In the genomic region with DNA sequence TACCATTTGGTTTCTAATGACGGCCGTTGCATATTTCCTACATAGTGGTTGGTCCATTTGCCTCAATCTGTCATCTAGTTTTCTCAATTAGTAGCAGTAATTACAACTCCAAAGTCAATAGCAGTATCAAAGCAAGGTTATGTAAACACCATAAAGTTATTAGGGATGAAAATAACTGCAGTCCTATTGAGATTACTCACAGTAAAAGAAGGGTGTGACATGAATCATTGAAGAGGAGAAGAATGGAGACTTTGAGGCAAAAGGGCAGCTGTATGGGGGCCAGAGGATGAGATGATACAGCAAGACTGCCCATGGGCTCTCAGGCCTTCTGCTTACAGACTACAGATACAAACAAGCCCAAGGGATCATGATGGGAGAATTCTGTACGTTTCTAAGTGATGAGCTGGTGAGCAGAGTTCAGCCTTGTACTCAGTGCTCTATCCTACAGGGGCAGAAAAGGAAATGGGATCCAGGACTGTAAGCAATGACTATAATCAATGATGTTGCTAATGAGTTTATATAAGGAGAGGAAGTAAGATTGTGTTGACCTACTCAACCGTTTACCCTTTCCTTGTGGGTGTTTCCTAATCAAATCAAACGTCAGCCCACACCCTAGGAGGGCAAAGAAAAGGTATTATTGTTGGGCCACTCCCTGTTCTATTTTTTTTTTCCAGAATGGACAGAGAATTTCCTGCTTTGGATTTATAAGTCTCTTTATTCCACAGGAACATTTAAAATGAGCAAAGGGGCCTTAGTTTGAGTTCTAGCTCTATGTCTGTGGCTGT, we compare ENCODE assay signal across 21 mouse cellular contexts.
DNase-seq lines count a peak whose midpoint lies in the region; ATAC-seq lines count a peak whose summit lies in the region.
"Had no signal": no experiment of that assay in that cellular context is flagged by ENCODE, and none has a peak within 500 bp of the region (broad histone marks: within the 10 kb centered on the region; RNA-seq: fewer than 3 reads in every experiment).

No protein-coding gene starts in this region.

- DNase-seq in Muller cell, postnatal 12 days (ENCODE audit: inconsistent ontology term) = peak; percentile 57
- DNase-seq in intestine, embryonic 14.5 days (ENCODE audit: low spot score) = no peak
- DNase-seq in large intestine, adult 2 months (ENCODE audit: low read depth, low spot score) = peak; percentile 56
- DNase-seq in adrenal gland, adult 18-20 months (ENCODE audit: low spot score in 2 of 2) = no peak
- no peak for DNase-seq in T-cell, adult 2 months (ENCODE audit: low spot score)
- DNase-seq: adrenal gland, adult 2 months; adrenal gland, postnatal 36 days; cerebellum, adult 2 months; cerebellum, postnatal 10 days; gastrocnemius, postnatal 36 days; heart, adult 18-20 months; heart, postnatal 14 days had no signal

- no peaks in the 10 kb centered on the region for H3K36me3 ChIP-seq in intestine, embryonic 14.5 days (ENCODE audit: control insufficient read depth, insufficient read depth, low read length)
- no peaks in the 10 kb centered on the region for H3K36me3 ChIP-seq in stomach, embryonic 16.5 days (ENCODE audit: control insufficient read depth, insufficient read depth, low read length)
- no peaks in the 10 kb centered on the region for H3K36me3 ChIP-seq in forebrain, embryonic 12.5 days (replicated peaks)
- H3K36me3 ChIP-seq: embryonic facial prominence, embryonic 15.5 days; forebrain, embryonic 10.5 days; forebrain, embryonic 15.5 days; heart, embryonic 15.5 days; hindbrain, embryonic 15.5 days had no signal

- H3K27ac ChIP-seq in intestine, embryonic 14.5 days (ENCODE audit: low read depth) = no peak overlapping the region
- no peak overlapping the region; the same call in 1 of the 2 replicates for H3K27ac ChIP-seq in stomach, embryonic 16.5 days (ENCODE audit: low read length)
- H3K27ac ChIP-seq in forebrain, embryonic 12.5 days = no peak overlapping the region
- H3K27ac ChIP-seq: embryonic facial prominence, embryonic 15.5 days; forebrain, embryonic 10.5 days; forebrain, embryonic 15.5 days; heart, embryonic 15.5 days; hindbrain, embryonic 15.5 days had no signal

- no peaks in the 10 kb centered on the region for H3K9me3 ChIP-seq in intestine, embryonic 14.5 days (ENCODE audit: control insufficient read depth, low read length)
- no peaks in the 10 kb centered on the region for H3K9me3 ChIP-seq in stomach, embryonic 16.5 days (replicated peaks; ENCODE audit: control insufficient read depth, low read length)
- no peaks in the 10 kb centered on the region for H3K9me3 ChIP-seq in forebrain, embryonic 12.5 days
- H3K9me3 ChIP-seq: embryonic facial prominence, embryonic 15.5 days; forebrain, embryonic 10.5 days; forebrain, embryonic 15.5 days; heart, embryonic 15.5 days; hindbrain, embryonic 15.5 days had no signal

- WGBS in intestine, embryonic 14.5 days = 28% methylated on average over 5 of the region's 5 CpGs
- WGBS in large intestine, adult 2 months = 24% methylated on average over 5 of the region's 5 CpGs
- 40% methylated on average over 5 of the region's 5 CpGs for WGBS in stomach, embryonic 16.5 days
- WGBS in forebrain, embryonic 12.5 days = 69% methylated on average over 5 of the region's 5 CpGs

- H3K4me1 ChIP-seq in intestine, embryonic 14.5 days (replicated peaks; ENCODE audit: control insufficient read depth, insufficient read depth, low read length) = peaks cover 15% of the 10 kb centered on the region
- peaks cover 6% of the 10 kb centered on the region for H3K4me1 ChIP-seq in stomach, embryonic 16.5 days (ENCODE audit: control insufficient read depth, insufficient read depth, low read length)
- no peaks in the 10 kb centered on the region for H3K4me1 ChIP-seq in forebrain, embryonic 12.5 days
- H3K4me1 ChIP-seq: forebrain, embryonic 10.5 days; forebrain, embryonic 15.5 days; heart, embryonic 15.5 days; hindbrain, embryonic 15.5 days had no signal

- H3K4me2 ChIP-seq in intestine, embryonic 14.5 days (ENCODE audit: low read length) = no peak overlapping the region
- no peak overlapping the region for H3K4me2 ChIP-seq in stomach, embryonic 16.5 days (ENCODE audit: low read depth, low read length)
- H3K4me2 ChIP-seq in forebrain, embryonic 12.5 days = no peak overlapping the region
- H3K4me2 ChIP-seq: embryonic facial prominence, embryonic 15.5 days; forebrain, embryonic 15.5 days; heart, embryonic 11.5 days; heart, embryonic 15.5 days; hindbrain, embryonic 15.5 days had no signal

- H3K27me3 ChIP-seq in intestine, embryonic 14.5 days (replicated peaks; ENCODE audit: control insufficient read depth, insufficient read depth, low read length) = no peaks in the 10 kb centered on the region
- H3K27me3 ChIP-seq in stomach, embryonic 16.5 days (ENCODE audit: control insufficient read depth, insufficient read depth, low read length) = no peaks in the 10 kb centered on the region
- H3K27me3 ChIP-seq in forebrain, embryonic 12.5 days = no peaks in the 10 kb centered on the region
- H3K27me3 ChIP-seq: embryonic facial prominence, embryonic 15.5 days; forebrain, embryonic 15.5 days; heart, embryonic 15.5 days; hindbrain, embryonic 15.5 days had no signal

- no peak overlapping the region for H3K9ac ChIP-seq in intestine, embryonic 14.5 days (ENCODE audit: low read length)
- no peak overlapping the region for H3K9ac ChIP-seq in stomach, embryonic 16.5 days (ENCODE audit: low read length)
- H3K9ac ChIP-seq in forebrain, embryonic 12.5 days = no peak overlapping the region
- H3K9ac ChIP-seq: embryonic facial prominence, embryonic 15.5 days; forebrain, embryonic 15.5 days; heart, embryonic 15.5 days; hindbrain, embryonic 15.5 days had no signal

- H3K4me3 ChIP-seq in intestine, embryonic 14.5 days (ENCODE audit: low read depth, low read length) = no peak overlapping the region
- H3K4me3 ChIP-seq in stomach, embryonic 16.5 days (replicated peaks; ENCODE audit: low read length) = no peak overlapping the region
- no peak overlapping the region for H3K4me3 ChIP-seq in forebrain, embryonic 12.5 days (replicated peaks)
- H3K4me3 ChIP-seq: embryonic facial prominence, embryonic 15.5 days; erythroblast, embryonic 14.5 days; forebrain, embryonic 10.5 days; forebrain, embryonic 15.5 days; heart, embryonic 15.5 days; hindbrain, embryonic 15.5 days had no signal

- peak; percentile 71 for ATAC-seq in intestine, embryonic 14.5 days (replicated peaks; ENCODE audit: low FRiP score, low TSS enrichment, low read depth)
- peak; percentile 84; the same call in 1 of the 2 replicates for ATAC-seq in stomach, embryonic 16.5 days (ENCODE audit: insufficient read depth, low FRiP score)
- ATAC-seq in forebrain, embryonic 12.5 days (ENCODE audit: low FRiP score) = no peak
- ATAC-seq: forebrain, embryonic 15.5 days had no signal

Comparison
In these comparisons a context has a peak if more than half of its experiments do, and no peak if none do; other contexts are left out.
1. DNase-seq: peak in Muller cell, postnatal 12 days (single experiment) and large intestine, adult 2 months (single experiment); none in intestine, embryonic 14.5 days (single experiment), adrenal gland, adult 18-20 months (0 of 2) and T-cell, adult 2 months (single experiment).